Mouse (Mus musculus) brain, embryonic 18.5 days (tissue): Measurements from ENCODE around the gene Ebf1.

Source experiments
- DNase-seq: peaks from one replicate; pipeline ENCODE4 v3.0.0-alpha.2; 2012; ENCODE audit warnings: low read depth, low spot score

The Ebf1 gene

GRCm38 (mm10) chr11:44837592-44837991, 220.5 kb downstream of the Ebf1 start:
- no peak for DNase-seq

- DNase-seq: no peak
Observed at GRCm38 (mm10) chr11:44841127-44842056, 224.3 kb downstream of the Ebf1 start.

- no peak for DNase-seq
Observed at GRCm38 (mm10) chr11:44851874-44852273, 234.8 kb downstream of the Ebf1 start.

GRCm38 (mm10) chr11:44852921-44853320, 235.8 kb downstream of the Ebf1 start:
- no peak for DNase-seq

GRCm38 (mm10) chr11:44854496-44854895, 237.4 kb downstream of the Ebf1 start:
- DNase-seq: no peak

- no peak for DNase-seq
Observed at GRCm38 (mm10) chr11:44861108-44861507, 244.0 kb downstream of the Ebf1 start.

GRCm38 (mm10) chr11:44863910-44864309, 246.8 kb downstream of the Ebf1 start:
- DNase-seq: no peak

- no peak for DNase-seq
Observed at GRCm38 (mm10) chr11:44866476-44867149, 249.5 kb downstream of the Ebf1 start.

GRCm38 (mm10) chr11:44867433-44867832, 250.3 kb downstream of the Ebf1 start:
- no peak for DNase-seq

- DNase-seq: no peak
Observed at GRCm38 (mm10) chr11:44873876-44874275, 256.8 kb downstream of the Ebf1 start.

GRCm38 (mm10) chr11:44875171-44875570, 258.1 kb downstream of the Ebf1 start:
- DNase-seq: no peak

GRCm38 (mm10) chr11:44881056-44881683, 264.1 kb downstream of the Ebf1 start:
- DNase-seq: no peak

GRCm38 (mm10) chr11:44882476-44882970, 265.4 kb downstream of the Ebf1 start:
- DNase-seq: no peak

GRCm38 (mm10) chr11:44884337-44884736, 267.2 kb downstream of the Ebf1 start:
- no peak for DNase-seq

- no peak for DNase-seq
Observed at GRCm38 (mm10) chr11:44886897-44887296, 269.8 kb downstream of the Ebf1 start.

- DNase-seq: no peak
Observed at GRCm38 (mm10) chr11:44887691-44888090, 270.6 kb downstream of the Ebf1 start.

- no peak for DNase-seq
Observed at GRCm38 (mm10) chr11:44888390-44888789, 271.3 kb downstream of the Ebf1 start.

GRCm38 (mm10) chr11:44892814-44893521, 275.9 kb downstream of the Ebf1 start:
- DNase-seq: no peak

- DNase-seq: no peak
Observed at GRCm38 (mm10) chr11:44893986-44894385, 276.9 kb downstream of the Ebf1 start.

GRCm38 (mm10) chr11:44894798-44895197, 277.7 kb downstream of the Ebf1 start:
- DNase-seq: no peak

GRCm38 (mm10) chr11:44895893-44896292, 278.8 kb downstream of the Ebf1 start:
- no peak for DNase-seq
